Mouse (Mus musculus): Measurements from ENCODE around the gene Svs1. TPM values are rescaled to one million over a fixed set of nuclear protein-coding genes. Genes with fewer than 3 reads are reported as not detected.

Gene Svs1
- total and polyA plus RNA-seq, 2 experiments from 2014 or later: not detected

DNA sequence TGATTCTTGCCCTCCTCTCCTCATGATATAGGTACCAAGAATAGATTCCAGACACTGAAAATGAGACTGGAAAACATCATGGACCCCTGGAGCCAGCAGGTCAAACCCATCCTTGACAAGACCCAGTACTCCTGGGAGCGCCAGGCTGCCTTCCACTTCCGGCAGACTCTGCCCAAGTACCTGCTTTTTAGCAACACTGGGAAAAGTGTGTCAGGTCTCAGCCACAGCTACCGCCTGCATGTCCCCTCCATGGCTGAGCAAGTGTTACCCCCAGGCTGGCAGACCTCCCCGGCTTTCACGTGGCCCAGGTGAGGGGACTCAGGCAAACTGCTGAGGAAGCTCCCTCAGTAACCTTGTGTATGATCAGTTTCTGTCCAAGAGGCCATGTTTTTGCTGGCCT, 3.3 kb downstream of the Svs1 start:
- 90% methylated on average over 5 of the region's 5 CpGs for WGBS
- ATAC-seq (no peak), DNase-seq (no peak)
- Histone ChIP-seq H3K9ac (no peak overlapping the region), H3K27me3 (ENCODE audit: insufficient read depth, low read length) (no peaks in the 10 kb centered on the region), H3K4me2 (ENCODE audit: low read depth) (no peak overlapping the region), H3K9me3 (ENCODE audit: low read length) (no peaks in the 10 kb centered on the region), H3K27ac (ENCODE audit: low read depth, low read length) (no peak overlapping the region), H3K36me3 (ENCODE audit: insufficient read depth) (no peaks in the 10 kb centered on the region), H3K4me1 (ENCODE audit: insufficient read depth) (no peaks in the 10 kb centered on the region), H3K4me3 (ENCODE audit: low read depth, low read length) (no peak overlapping the region)
- no peak for TF ChIP-seq CTCF (IDR thresholded peaks at IDR 0.05; ENCODE audit: low read depth)

DNA sequence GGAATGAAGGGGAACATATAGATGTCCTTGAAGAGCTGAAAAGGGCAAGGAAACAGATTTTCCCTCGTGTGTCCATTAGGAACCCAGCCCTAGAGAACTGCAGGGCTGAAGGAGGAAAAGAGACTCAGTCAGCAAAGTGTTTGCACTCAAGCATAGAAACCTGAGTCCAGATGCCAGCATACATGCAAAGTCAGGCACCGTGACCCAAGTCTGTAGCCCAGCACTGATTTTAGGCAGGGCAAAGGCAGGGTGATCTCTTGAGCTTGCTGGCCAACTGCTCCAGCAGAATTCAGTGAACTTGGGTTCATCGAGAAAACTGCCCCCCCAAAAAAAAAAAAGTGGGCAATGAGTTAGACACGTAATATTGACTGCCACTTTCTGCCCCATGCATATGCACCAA, 5.3 kb downstream of the Svs1 start:
- WGBS: 78% methylated on average over 4 of the region's 4 CpGs
- Histone ChIP-seq H3K4me3 (ENCODE audit: low read depth, low read length) (no peak overlapping the region), H3K4me1 (ENCODE audit: insufficient read depth) (no peaks in the 10 kb centered on the region), H3K4me2 (ENCODE audit: low read depth) (no peak overlapping the region), H3K27me3 (ENCODE audit: insufficient read depth, low read length) (no peaks in the 10 kb centered on the region), H3K36me3 (ENCODE audit: insufficient read depth) (no peaks in the 10 kb centered on the region), H3K9ac (no peak overlapping the region), H3K9me3 (ENCODE audit: low read length) (no peaks in the 10 kb centered on the region), H3K27ac (ENCODE audit: low read depth, low read length) (no peak overlapping the region)
- no peak for TF ChIP-seq CTCF (IDR thresholded peaks at IDR 0.05; ENCODE audit: low read depth)
- DNase-seq (no peak), ATAC-seq (no peak)

DNA sequence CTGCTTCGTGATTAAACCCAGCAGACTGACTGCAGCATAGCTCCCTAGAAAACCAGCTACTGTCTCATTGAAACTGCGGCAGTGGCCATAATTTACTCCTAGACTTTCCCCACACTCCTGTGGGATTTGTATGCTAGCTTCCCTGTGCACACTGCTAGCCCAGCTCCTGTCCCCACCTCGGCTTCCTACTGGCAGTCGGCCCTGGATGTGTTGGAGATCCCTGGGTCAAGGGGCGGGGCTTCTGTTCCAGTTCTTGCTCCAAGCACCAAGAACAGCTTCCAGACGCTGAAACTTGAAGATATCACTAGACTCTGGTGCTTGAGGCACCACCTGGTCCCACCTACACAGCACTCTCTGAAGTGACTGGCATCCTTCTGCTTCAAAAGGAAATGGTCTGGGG, 11.5 kb downstream of the Svs1 start:
- no peaks in the 10 kb centered on the region for H3K27me3 ChIP-seq (ENCODE audit: insufficient read depth, low read length)
- DNase-seq (no peak), ATAC-seq (no peak)
- H3K9me3 ChIP-seq (ENCODE audit: low read length): no peaks in the 10 kb centered on the region
- H3K4me3 ChIP-seq (ENCODE audit: low read depth, low read length): no peak overlapping the region
- no peaks in the 10 kb centered on the region for H3K4me1 ChIP-seq (ENCODE audit: insufficient read depth)
- no peak overlapping the region for H3K27ac ChIP-seq (ENCODE audit: low read depth, low read length)
- WGBS: 73% methylated on average over 6 of the region's 6 CpGs
- H3K4me2 ChIP-seq (ENCODE audit: low read depth): no peak overlapping the region
- H3K9ac ChIP-seq: no peak overlapping the region
- TF ChIP-seq CTCF (IDR thresholded peaks at IDR 0.05; ENCODE audit: low read depth): no peak
- no peaks in the 10 kb centered on the region for H3K36me3 ChIP-seq (ENCODE audit: insufficient read depth)

DNA sequence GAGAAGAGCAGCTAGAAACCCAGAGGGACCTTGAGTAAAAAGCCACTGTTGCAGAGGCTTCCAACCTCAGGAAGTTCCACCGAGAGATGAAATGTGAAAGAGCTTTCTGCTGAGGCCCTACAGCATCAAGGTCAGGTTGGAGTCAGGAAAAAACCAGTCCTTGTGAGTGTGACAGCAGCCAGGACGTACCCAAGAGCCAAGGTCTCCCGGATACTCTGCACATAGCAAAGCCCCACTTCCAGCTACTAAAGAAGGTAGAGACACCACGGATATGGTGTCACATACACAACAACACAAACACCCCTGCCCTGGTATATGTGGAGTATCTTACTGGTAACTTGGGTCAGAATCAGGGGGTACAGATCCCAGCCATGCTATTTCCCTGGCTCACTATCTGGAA, 12.1 kb downstream of the Svs1 start:
- H3K9ac ChIP-seq: no peak overlapping the region
- H3K4me1 ChIP-seq (ENCODE audit: insufficient read depth): no peaks in the 10 kb centered on the region
- TF ChIP-seq CTCF (IDR thresholded peaks at IDR 0.05; ENCODE audit: low read depth): no peak
- no peak overlapping the region for H3K27ac ChIP-seq (ENCODE audit: low read depth, low read length)
- 93% methylated on average over 4 of the region's 4 CpGs for WGBS
- no peak for DNase-seq
- H3K36me3 ChIP-seq (ENCODE audit: insufficient read depth): no peaks in the 10 kb centered on the region
- H3K27me3 ChIP-seq (ENCODE audit: insufficient read depth, low read length): no peaks in the 10 kb centered on the region
- no peak overlapping the region for H3K4me3 ChIP-seq (ENCODE audit: low read depth, low read length)
- ATAC-seq: no peak
- no peaks in the 10 kb centered on the region for H3K9me3 ChIP-seq (ENCODE audit: low read length)
- no peak overlapping the region for H3K4me2 ChIP-seq (ENCODE audit: low read depth)

DNA sequence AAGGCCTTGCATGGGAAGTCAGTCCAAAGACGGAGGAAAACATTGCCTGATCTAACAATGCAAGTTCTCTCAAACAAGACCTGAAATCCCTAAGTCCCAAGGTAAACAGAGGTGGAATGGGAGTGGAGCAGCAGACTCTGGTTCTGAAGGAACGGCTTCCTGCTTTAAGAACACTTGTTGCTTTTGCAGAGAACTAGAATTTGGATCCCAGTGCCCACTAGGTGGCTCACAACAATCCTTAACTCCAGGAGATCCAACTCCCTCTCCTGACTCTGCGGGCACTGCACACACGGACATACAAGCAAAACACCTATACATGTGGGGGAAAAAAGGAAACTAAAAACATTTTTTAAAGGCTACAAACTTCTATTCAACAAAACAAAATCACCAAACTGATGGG, 16.7 kb downstream of the Svs1 start:
- no peak overlapping the region for H3K27ac ChIP-seq (ENCODE audit: low read depth, low read length)
- H3K4me2 ChIP-seq (ENCODE audit: low read depth): no peak overlapping the region
- peak; percentile 57 for TF ChIP-seq CTCF (IDR thresholded peaks at IDR 0.05; ENCODE audit: low read depth)
- H3K4me3 ChIP-seq (ENCODE audit: low read depth, low read length): no peak overlapping the region
- H3K4me1 ChIP-seq (ENCODE audit: insufficient read depth): no peaks in the 10 kb centered on the region
- no peaks in the 10 kb centered on the region for H3K9me3 ChIP-seq (ENCODE audit: low read length)
- no peaks in the 10 kb centered on the region for H3K36me3 ChIP-seq (ENCODE audit: insufficient read depth)
- H3K27me3 ChIP-seq (ENCODE audit: insufficient read depth, low read length): no peaks in the 10 kb centered on the region
- ATAC-seq: no peak
- WGBS: 43% methylated on average over 4 of the region's 4 CpGs
- H3K9ac ChIP-seq: no peak overlapping the region
- peak; percentile 18 for DNase-seq

DNA sequence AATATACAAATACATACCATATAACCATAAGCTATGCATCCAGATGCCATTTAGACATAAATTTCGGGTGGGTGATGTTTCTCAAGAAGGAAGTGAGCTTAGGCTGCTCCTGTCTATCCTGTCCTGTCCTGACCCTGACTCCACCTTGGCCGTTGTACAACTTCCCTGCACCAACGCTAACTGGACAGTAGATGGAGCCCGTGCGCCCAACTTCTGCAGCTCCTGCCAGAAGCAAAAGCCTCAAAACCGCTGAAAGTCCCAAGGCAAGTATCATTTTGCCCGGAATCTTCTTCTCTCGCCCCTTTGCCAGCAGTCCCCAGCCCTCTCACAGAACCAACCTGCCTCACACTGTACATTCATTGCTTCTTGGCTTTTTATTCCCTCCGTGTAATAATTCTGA, 21.3 kb downstream of the Svs1 start:
- peak; percentile 36; the same call in 1 of the 2 replicates for ATAC-seq

DNA sequence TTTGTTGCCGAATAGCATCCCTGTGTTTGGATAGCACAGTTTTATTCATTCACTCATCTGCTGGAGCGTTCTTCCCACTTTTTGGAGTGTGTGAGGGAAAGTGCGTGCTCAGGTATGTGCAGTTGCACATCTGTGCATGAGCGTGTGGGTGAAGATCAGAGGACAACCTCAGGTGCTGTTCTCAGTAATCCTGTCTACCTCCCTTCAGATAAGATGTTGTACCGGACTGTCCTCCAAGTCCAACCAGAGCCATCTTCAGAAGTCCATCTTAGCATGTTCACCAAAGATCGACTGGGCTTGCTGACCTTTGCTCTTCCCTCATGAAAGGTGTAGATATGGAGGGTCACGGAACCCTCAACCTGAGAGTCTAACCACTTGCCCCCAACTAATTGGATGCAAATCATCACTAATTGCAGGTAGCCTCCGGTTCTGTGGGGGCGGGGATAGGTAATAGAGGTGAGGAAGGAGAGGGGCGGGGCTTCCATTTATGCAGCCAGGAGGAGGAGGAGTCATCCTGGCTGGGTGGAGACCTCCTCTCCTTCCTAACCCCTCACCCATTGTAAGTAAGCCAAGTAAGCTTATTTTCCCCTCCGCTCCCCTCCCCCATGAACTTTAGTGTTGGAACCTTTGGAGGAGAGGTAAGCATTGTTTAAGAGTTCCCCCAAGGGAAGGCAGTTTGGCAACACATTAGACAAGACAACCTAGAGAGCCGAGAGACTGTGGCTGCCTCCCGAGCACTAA, 21.9 kb downstream of the Svs1 start:
- H3K9ac ChIP-seq: peak overlapping the region; percentile 31
- TF ChIP-seq CTCF (IDR thresholded peaks at IDR 0.05; ENCODE audit: low read depth): no peak
- DNase-seq: no peak
- H3K27ac ChIP-seq (ENCODE audit: low read depth, low read length): no peak overlapping the region
- no peaks in the 10 kb centered on the region for H3K36me3 ChIP-seq (ENCODE audit: insufficient read depth)
- 17% methylated on average over 13 of the region's 13 CpGs for WGBS
- ATAC-seq: no peak
- H3K4me3 ChIP-seq (ENCODE audit: low read depth, low read length): peak overlapping the region; percentile 30
- no peaks in the 10 kb centered on the region for H3K9me3 ChIP-seq (ENCODE audit: low read length)
- H3K27me3 ChIP-seq (ENCODE audit: insufficient read depth, low read length): no peaks in the 10 kb centered on the region
- H3K4me2 ChIP-seq (ENCODE audit: low read depth): peak overlapping the region; percentile 58
- H3K4me1 ChIP-seq (ENCODE audit: insufficient read depth): 0 out of 2 replicates have a peak, but pooled peaks cover 4% of the 10 kb centered on the region

More for the DNA sequence above, 21.3 kb downstream of the Svs1 start:
- Histone ChIP-seq H3K4me3 (ENCODE audit: low read depth, low read length) (peak overlapping the region; percentile 30), H3K9me3 (ENCODE audit: low read length) (no peaks in the 10 kb centered on the region), H3K27me3 (ENCODE audit: insufficient read depth, low read length) (no peaks in the 10 kb centered on the region), H3K36me3 (ENCODE audit: insufficient read depth) (no peaks in the 10 kb centered on the region), H3K27ac (ENCODE audit: low read depth, low read length) (no peak overlapping the region), H3K4me2 (ENCODE audit: low read depth) (peak overlapping the region; percentile 58), H3K9ac (peak overlapping the region; percentile 31), H3K4me1 (ENCODE audit: insufficient read depth) (0 out of 2 replicates have a peak, but pooled peaks cover 4% of the 10 kb centered on the region)
- DNase-seq: peak; percentile 84
- peak; percentile 86 for TF ChIP-seq CTCF (IDR thresholded peaks at IDR 0.05; ENCODE audit: low read depth)
- 2% methylated on average over 9 of the region's 9 CpGs for WGBS
